Mouse (Mus musculus) kidney, embryonic 15.5 days (tissue): ENCODE data around the gene Ptprq. TPM values are rescaled to one million over a fixed set of nuclear protein-coding genes. Genes with fewer than 3 reads are reported as not detected.

Experiments
- ATAC-seq: fragments of 200-750 bp; cut with Nextera tagmentation; replicated peaks from 2 replicates; pipeline ENCODE4 v1.8.0; 2017; ENCODE audit warnings: moderate TSS enrichment; ENCODE audit not compliant: low FRiP score
- H3K27ac ChIP-seq: fragments of 300-500 bp; sonication (generic); 2 replicates; pipeline ENCODE4 v1.5.1; 2015; ENCODE audit warnings: mild to moderate bottlenecking, inconsistent platforms
- H3K27me3 ChIP-seq: fragments of 300-500 bp; sonication (generic); 2 replicates; pipeline ENCODE4 v1.6.1; 2015; ENCODE audit warnings: inconsistent platforms
- H3K36me3 ChIP-seq: fragments of 300-500 bp; sonication (generic); 2 replicates; pipeline ENCODE4 v1.6.1; 2015; ENCODE audit warnings: inconsistent platforms
- H3K4me1 ChIP-seq: fragments of 300-500 bp; sonication (generic); 2 replicates; pipeline ENCODE4 v1.6.1; 2015; ENCODE audit warnings: inconsistent platforms
- H3K4me2 ChIP-seq: fragments of 300-500 bp; sonication (generic); 2 replicates; pipeline ENCODE4 v1.6.1; 2015; ENCODE audit warnings: moderate library complexity, mild to moderate bottlenecking, inconsistent platforms
- H3K4me3 ChIP-seq: fragments of 300-500 bp; sonication (generic); replicated peaks from 2 replicates; pipeline ENCODE4 v1.5.1; 2015; ENCODE audit warnings: mild to moderate bottlenecking, inconsistent platforms
- H3K9ac ChIP-seq: fragments of 300-500 bp; sonication (generic); 2 replicates; pipeline ENCODE4 v1.6.1; 2015; ENCODE audit warnings: mild to moderate bottlenecking, inconsistent platforms
- H3K9me3 ChIP-seq: fragments of 300-500 bp; sonication (generic); replicated peaks from 2 replicates; pipeline ENCODE4 v1.6.1; 2016; ENCODE audit warnings: inconsistent platforms
- WGBS: fragments of 180-500 bp; shearing (Covaris S2); methylation state at CpG from one replicate; pipeline ENCODE4 v1.1.7; 2015; ENCODE audit warnings: mixed read lengths; 5-methylcytosine and 5-hydroxymethylcytosine counted together
- polyA plus RNA-seq: library from polyadenylated mRNA; unstranded; fragments of >200 nt; fragmentation: Nextera tagmentation; extraction: Ambion mirVana; gene quantifications from 2 replicates; pipeline ENCODE4 v1.2.1, GENCODE M21; 2015

Gene Ptprq
- polyA plus RNA-seq, 1 experiment from 2014 or later = 0.01 TPM

GRCm38 (mm10) chr10:107624211-107624610 is 95.6 kb downstream of the Ptprq start:
- Histone ChIP-seq H3K9ac (no peak overlapping the region), H3K4me1 (peaks cover 3% of the 10 kb centered on the region; the same call in 1 of the 2 replicates), H3K27ac (no peak overlapping the region), H3K27me3 (no peaks in the 10 kb centered on the region), H3K36me3 (no peaks in the 10 kb centered on the region), H3K4me2 (no peak overlapping the region), H3K4me3 (no peak overlapping the region), H3K9me3 (no peaks in the 10 kb centered on the region)
- WGBS = 81% methylated on average over 4 of the region's 4 CpGs
- no peak for ATAC-seq

DNA sequence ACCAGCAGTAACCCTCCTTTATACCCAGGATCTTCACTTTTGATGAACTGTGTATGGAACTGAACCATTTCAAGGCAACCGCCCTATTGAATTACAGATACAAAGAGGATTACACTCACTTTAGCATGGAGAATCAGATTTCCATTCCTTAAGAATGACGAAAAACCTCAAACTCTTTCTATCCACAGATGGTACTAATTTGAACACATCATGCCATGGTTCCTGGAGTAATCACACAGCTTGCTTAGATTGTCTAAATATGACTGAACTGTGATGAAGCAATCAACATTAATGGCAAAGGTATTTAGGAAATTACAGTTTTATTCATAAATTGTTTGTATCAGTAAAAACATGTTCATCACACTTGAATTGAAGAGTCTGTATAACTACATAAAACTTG is 104.4 kb downstream of the Ptprq start:
- Histone ChIP-seq H3K27me3 (no peaks in the 10 kb centered on the region), H3K4me1 (no peaks in the 10 kb centered on the region), H3K27ac (no peak overlapping the region), H3K4me3 (no peak overlapping the region), H3K9ac (no peak overlapping the region), H3K4me2 (no peak overlapping the region), H3K9me3 (no peaks in the 10 kb centered on the region), H3K36me3 (no peaks in the 10 kb centered on the region)
- ATAC-seq = no peak
- 87% methylated on average over 2 of the region's 2 CpGs for WGBS

GRCm38 (mm10) chr10:107601371-107601770 is 118.5 kb downstream of the Ptprq start:
- no peak overlapping the region for H3K9ac ChIP-seq
- whole genome bisulfite sequencing = 84% methylated on average over 6 of the region's 6 CpGs
- H3K4me1 ChIP-seq = no peaks in the 10 kb centered on the region
- no peaks in the 10 kb centered on the region for H3K36me3 ChIP-seq
- H3K4me2 ChIP-seq = no peak overlapping the region
- H3K9me3 ChIP-seq = no peaks in the 10 kb centered on the region
- no peak overlapping the region for H3K4me3 ChIP-seq
- H3K27me3 ChIP-seq = no peaks in the 10 kb centered on the region
- H3K27ac ChIP-seq = no peak overlapping the region
- no peak for ATAC-seq

DNA sequence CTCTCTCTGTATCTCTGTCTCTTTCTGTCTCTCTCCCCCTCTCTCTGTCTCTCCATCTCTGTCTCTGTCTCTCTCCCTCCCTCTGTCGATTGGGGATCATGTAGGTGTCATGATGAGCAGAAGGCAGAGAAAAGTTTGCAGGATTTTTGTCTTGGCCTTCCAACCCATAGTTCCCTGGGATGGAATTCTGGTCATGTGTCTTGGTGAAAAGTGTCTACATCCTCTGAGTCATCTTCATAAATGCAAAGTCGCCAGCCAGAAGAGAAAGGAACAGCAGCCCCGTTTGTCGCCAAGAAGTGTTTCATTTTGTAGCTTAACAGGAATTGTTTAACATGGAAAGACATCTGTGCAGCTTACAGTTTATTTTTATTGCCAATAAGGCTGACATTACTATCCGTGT is 136.5 kb downstream of the Ptprq start:
- H3K9me3 ChIP-seq = no peaks in the 10 kb centered on the region
- H3K4me2 ChIP-seq = no peak overlapping the region
- no peaks in the 10 kb centered on the region for H3K4me1 ChIP-seq
- H3K27ac ChIP-seq = no peak overlapping the region
- no peaks in the 10 kb centered on the region for H3K27me3 ChIP-seq
- H3K36me3 ChIP-seq = no peaks in the 10 kb centered on the region
- ATAC-seq = no peak
- no peak overlapping the region for H3K9ac ChIP-seq
- WGBS = 68% methylated on average over 5 of the region's 5 CpGs
- no peak overlapping the region for H3K4me3 ChIP-seq

GRCm38 (mm10) chr10:107569044-107569443 is 150.8 kb downstream of the Ptprq start:
- no peak for ATAC-seq
- Histone ChIP-seq H3K36me3 (no peaks in the 10 kb centered on the region), H3K27ac (no peak overlapping the region), H3K4me2 (no peak overlapping the region), H3K4me1 (no peaks in the 10 kb centered on the region), H3K9me3 (no peaks in the 10 kb centered on the region), H3K4me3 (no peak overlapping the region), H3K27me3 (no peaks in the 10 kb centered on the region), H3K9ac (no peak overlapping the region)
- 24% methylated on average over 3 of the region's 3 CpGs for WGBS

GRCm38 (mm10) chr10:107568261-107568660 is 151.6 kb downstream of the Ptprq start:
- 72% methylated on average over 4 of the region's 4 CpGs for WGBS
- Histone ChIP-seq H3K4me1 (no peaks in the 10 kb centered on the region), H3K36me3 (no peaks in the 10 kb centered on the region), H3K4me2 (no peak overlapping the region), H3K4me3 (no peak overlapping the region), H3K9ac (no peak overlapping the region), H3K27me3 (no peaks in the 10 kb centered on the region), H3K9me3 (no peaks in the 10 kb centered on the region), H3K27ac (no peak overlapping the region)
- no peak for ATAC-seq

DNA sequence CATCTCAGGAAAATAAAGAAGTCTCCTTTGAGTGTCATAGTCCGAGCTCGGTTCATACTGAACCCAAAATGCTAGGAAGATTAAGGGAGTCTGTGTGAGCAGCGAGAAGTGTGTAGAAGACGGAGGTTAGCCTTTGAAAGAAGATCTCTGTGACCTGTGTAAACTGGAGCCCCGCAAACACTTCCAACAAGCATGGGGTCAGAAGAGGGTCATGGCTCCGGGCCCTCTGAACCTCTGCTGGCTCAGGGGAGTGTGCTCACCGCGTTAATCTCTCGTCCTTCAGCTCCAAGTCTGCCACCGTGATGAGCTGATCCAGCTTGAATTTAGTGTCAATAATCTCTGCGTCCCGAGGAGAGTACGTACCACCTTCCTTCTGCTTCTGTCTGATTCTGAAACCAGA is 157.0 kb downstream of the Ptprq start:
- Histone ChIP-seq H3K36me3 (no peaks in the 10 kb centered on the region), H3K4me2 (peak overlapping the region; percentile 37), H3K4me3 (0 out of 2 replicates have a peak overlapping the region, but pooled peaks have one; percentile 8), H3K4me1 (peaks cover 4% of the 10 kb centered on the region), H3K9ac (no peak overlapping the region), H3K27me3 (no peaks in the 10 kb centered on the region), H3K9me3 (no peaks in the 10 kb centered on the region), H3K27ac (no peak overlapping the region)
- peak; percentile 54; the same call in 1 of the 2 replicates for ATAC-seq
- 8% methylated on average over 13 of the region's 13 CpGs for WGBS

GRCm38 (mm10) chr10:107560881-107561280 is 159.0 kb downstream of the Ptprq start:
- Histone ChIP-seq H3K4me1 (peaks cover 4% of the 10 kb centered on the region), H3K36me3 (no peaks in the 10 kb centered on the region), H3K9me3 (no peaks in the 10 kb centered on the region), H3K4me2 (no peak overlapping the region), H3K27me3 (no peaks in the 10 kb centered on the region), H3K27ac (no peak overlapping the region), H3K9ac (no peak overlapping the region), H3K4me3 (no peak overlapping the region)
- ATAC-seq = no peak

DNA sequence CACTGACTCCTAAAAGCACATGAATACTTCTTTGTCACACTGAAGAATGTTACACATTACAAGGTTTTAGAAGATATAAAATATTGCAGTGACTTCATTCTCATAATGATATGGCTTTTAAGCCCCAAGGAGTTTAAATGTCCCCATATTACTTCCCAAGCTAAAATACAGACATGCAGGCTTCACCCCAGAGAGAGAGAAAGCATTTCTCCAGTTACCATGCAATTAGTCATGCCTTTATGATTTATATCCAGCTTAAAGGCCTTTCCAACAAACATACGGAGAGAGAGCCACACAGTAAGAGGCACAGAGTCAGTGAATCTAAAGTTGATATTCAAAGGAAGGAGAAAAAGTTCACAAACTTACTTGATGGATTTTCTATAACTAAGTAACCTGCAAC is 176.8 kb downstream of the Ptprq start:
- Histone ChIP-seq H3K4me3 (no peak overlapping the region), H3K4me1 (no peaks in the 10 kb centered on the region), H3K9ac (no peak overlapping the region), H3K36me3 (no peaks in the 10 kb centered on the region), H3K4me2 (no peak overlapping the region), H3K9me3 (no peaks in the 10 kb centered on the region), H3K27ac (no peak overlapping the region), H3K27me3 (no peaks in the 10 kb centered on the region)
- WGBS = 11% methylated on average over 1 of the region's 1 CpGs
- ATAC-seq = no peak

- 77% methylated on average over 1 of the region's 1 CpGs for WGBS
- Histone ChIP-seq H3K4me2 (no peak overlapping the region), H3K4me3 (no peak overlapping the region), H3K9me3 (no peaks in the 10 kb centered on the region), H3K27ac (no peak overlapping the region), H3K9ac (no peak overlapping the region), H3K4me1 (no peaks in the 10 kb centered on the region), H3K27me3 (no peaks in the 10 kb centered on the region), H3K36me3 (no peaks in the 10 kb centered on the region)
- no peak for ATAC-seq
Measured at GRCm38 (mm10) chr10:107528758-107529157, 191.1 kb downstream of the Ptprq start.

DNA sequence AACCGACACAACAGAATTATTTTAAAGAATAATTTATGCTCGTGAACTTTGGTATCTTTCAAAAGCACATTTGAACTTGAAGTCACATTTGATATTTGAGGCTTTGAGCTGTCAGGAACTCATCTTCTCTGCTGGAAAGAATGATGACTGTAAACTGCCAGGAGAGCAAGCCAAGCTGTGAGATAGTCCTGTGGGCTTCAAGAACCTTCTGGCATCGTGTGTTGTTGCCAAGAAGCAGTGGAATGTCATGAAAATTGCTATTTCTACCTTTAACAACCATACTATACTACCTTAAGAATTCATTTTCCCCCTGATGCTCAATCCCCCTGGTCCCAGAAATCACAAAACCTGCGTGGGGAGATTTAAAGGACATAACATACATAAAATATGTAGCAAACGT is 200.6 kb downstream of the Ptprq start:
- Histone ChIP-seq H3K36me3 (no peaks in the 10 kb centered on the region), H3K27ac (no peak overlapping the region), H3K9me3 (no peaks in the 10 kb centered on the region), H3K27me3 (no peaks in the 10 kb centered on the region), H3K4me1 (no peaks in the 10 kb centered on the region), H3K4me3 (no peak overlapping the region), H3K9ac (no peak overlapping the region), H3K4me2 (no peak overlapping the region)
- WGBS = 66% methylated on average over 5 of the region's 5 CpGs
- no peak for ATAC-seq

- Histone ChIP-seq H3K27me3 (no peaks in the 10 kb centered on the region), H3K27ac (no peak overlapping the region), H3K9me3 (no peaks in the 10 kb centered on the region), H3K9ac (no peak overlapping the region), H3K4me1 (no peaks in the 10 kb centered on the region), H3K36me3 (no peaks in the 10 kb centered on the region), H3K4me3 (no peak overlapping the region), H3K4me2 (no peak overlapping the region)
- no peak for ATAC-seq
- WGBS = 46% methylated on average over 7 of the region's 7 CpGs
Measured at GRCm38 (mm10) chr10:107516641-107517040, 203.2 kb downstream of the Ptprq start.

DNA sequence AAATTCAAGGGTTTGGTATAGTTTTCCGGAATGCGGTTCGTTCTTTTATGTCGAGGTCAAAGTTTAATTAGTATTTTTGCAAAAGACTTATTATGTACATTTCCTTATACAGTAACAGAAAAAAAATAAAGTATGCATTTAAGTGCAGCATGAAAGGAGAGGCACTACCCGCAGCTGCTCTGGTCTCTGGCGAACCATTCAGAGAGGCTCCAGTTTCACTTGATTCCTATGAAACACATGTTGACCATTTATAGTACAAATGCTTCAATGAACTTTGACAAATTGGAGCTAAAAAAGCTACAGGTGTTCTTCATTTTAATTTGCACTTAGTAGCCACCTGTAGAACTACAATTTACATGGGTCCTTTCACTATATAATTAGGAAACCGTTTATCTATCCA is 205.1 kb downstream of the Ptprq start:
- Histone ChIP-seq H3K4me3 (no peak overlapping the region), H3K27me3 (no peaks in the 10 kb centered on the region), H3K27ac (no peak overlapping the region), H3K4me2 (no peak overlapping the region), H3K9me3 (no peaks in the 10 kb centered on the region), H3K9ac (no peak overlapping the region), H3K4me1 (no peaks in the 10 kb centered on the region), H3K36me3 (no peaks in the 10 kb centered on the region)
- 63% methylated on average over 7 of the region's 7 CpGs for WGBS
- no peak for ATAC-seq
